Mouse (Mus musculus) retina, postnatal 7 days (tissue): Measurements from ENCODE around the gene Lmo3.

Source experiments
- DNase-seq: peaks from one replicate; pipeline ENCODE4 v3.0.0-alpha.2; 2012; ENCODE audit warnings: low read depth, low spot score

Lmo3 gene

DNA sequence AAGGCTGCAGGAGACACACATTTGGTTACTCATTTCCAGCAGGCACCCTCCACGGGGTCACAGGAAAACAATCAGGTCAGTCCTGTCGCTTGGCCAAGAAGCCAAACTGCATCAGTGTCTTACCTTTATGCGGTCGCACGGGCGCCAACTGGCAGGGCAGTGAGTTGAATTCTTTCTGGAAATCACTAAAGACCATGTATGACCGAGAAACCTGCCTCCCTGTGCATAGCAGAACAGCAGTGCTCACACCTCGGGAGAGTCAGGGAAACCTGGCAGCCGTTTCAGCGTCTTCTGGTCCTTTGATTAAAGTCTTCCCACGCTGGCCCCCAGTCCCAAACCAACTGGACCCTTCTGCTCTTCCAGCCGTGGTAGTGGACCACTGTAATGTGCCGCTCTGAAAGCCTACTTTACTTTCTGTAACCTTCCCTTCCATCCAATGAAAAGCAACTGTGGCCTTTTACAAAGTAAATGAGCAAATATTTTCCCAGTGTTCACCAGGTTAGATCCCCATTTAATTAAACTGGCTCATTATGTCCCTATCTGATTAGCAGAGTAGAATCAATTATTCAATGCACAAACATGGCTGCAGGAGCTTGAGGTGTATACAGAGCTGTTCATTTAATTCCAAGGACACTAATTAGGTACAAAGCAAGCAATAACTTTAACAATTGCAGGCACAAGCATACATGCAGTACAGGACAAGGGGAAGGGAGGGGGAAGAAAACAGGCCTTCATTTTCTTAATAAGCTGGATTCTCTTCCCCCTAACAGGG is at the start of gene Lmo3:
Gene Lmo3, minus strand, starts transcription at position 235 of the 772 bp plus-strand sequence.
- DNase-seq: no peak

DNA sequence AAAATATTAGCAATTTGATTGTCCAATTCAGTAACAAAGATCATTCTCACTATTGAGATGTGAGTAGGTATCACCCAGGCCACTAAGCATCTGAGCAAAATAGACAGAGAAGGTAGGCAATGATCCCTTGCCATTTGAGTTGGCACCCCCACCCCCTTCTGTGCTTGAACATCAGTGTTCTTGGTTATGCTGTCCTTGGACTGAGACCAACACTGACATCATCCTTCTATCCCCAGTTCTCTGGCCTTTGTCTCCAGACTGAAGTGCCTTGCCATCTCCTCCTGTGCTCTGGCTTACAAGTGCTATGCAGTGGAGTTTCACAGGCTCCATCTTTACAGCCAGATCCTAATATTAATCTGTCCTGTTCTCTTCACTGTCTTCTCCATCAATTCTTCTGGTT is 39.0 kb upstream of the Lmo3 start:
- no peak for DNase-seq

DNA sequence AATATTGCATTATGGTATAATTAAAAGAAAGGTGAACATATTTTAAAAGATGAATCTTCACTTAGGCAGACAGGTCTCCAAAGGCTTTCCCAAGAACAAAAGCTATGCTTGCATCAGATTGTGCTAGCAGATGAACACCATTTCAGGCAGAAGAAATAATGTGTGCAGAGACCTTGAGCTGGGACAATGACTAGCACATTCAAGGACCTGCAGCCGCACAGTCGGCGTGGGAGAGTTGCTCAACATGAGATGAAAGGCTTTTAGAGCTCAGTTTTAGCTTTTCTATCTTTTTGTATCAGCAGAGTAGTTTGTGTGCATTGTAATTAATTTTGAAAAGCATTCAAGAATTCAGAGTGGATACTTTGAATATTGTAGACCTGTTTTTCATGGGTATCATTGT is 36.6 kb upstream of the Lmo3 start:
- DNase-seq: no peak

DNA sequence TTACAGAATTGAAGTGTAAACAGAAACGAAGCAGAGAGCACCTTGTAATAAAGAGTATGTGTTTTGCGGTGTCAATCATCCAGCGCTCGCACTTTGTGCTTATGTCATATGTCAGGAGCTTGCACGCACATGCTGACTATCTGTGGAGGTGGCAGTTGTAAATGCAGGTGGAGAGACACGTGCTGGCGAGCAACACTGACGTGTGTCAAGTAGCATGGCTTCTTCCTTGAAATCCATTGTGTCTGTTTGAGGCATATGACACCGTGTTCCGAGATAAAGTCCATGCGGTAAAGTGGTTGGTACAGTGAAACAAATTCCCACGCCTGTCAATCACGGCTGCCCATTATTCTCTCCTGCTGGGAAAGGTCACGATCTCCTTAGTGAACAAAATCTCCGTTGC is 15.2 kb upstream of the Lmo3 start:
- DNase-seq: no peak

DNA sequence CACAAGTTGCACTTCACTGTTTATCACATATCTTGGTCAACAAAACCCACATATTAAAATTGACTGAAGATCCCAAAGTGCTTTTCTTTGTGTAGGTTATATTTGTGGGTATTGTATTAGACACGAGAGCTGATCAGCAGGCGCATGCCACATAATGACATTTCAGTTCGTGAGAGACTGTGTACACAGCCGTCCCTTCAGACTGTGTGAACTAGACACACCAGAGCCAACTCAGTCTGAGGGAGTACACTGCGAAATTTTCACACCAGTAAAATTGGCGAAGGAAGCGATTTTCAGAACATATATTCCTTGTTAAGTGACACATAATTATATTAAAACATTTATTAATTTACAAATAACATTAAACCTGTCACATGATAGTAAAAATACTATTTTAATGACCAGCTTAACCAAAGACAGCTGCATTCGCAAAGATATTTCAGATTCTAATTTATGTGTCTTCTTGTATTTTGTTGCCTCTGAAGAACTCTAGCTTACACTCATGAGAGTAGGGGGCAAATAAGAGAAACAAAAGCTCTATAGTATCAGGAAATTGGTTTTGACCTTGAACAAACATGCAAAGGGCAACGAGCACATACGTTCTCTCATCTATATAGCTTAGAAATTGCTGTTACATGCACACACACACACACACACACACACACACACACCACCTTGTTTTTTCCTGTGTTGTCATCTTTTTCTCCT is 14.4 kb upstream of the Lmo3 start:
- DNase-seq: no peak

DNA sequence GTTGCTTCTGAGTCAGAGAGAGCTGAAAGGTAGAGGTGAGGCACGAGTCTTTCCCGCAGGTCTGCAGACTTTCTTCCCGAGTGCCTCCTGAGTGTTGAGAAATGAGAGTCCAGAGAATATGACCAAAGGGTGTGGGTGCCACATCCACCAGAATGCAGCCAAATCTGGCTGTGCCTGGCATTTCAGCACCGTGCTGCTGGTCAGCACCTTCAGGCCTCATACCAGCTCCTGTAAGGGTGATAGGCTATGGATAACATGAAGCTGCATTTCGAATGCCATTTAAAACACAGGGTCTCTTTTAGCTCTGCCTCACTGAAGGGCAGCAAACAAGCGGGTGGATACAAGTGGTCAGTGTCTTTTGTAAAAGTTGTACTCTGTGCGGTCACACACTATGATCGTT is 1.5 kb upstream of the Lmo3 start:
- no peak for DNase-seq

DNA sequence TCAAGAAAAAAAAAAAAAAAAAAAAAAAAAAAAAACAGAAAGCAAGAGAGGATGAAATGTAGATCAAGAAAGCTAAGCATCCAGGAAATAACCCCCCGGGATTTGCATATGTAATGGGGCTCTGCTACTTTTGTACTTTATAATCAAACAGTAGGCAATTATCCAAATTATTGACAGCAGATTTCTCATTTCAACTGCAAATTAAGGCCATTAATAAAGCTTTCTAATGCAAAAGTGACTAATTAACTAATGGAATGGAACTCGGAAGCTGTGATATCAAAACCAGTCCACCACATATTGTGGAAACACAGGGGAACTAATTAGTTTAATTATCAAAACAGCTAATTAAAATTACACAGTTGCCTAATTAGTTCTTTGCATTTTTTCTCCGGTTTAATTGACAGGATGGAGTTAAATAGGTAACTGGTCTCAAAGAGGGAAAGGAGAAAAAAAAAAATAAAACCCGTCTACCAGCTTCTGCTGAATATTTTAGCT is 785 bp upstream of the Lmo3 start:
- DNase-seq: no peak

DNA sequence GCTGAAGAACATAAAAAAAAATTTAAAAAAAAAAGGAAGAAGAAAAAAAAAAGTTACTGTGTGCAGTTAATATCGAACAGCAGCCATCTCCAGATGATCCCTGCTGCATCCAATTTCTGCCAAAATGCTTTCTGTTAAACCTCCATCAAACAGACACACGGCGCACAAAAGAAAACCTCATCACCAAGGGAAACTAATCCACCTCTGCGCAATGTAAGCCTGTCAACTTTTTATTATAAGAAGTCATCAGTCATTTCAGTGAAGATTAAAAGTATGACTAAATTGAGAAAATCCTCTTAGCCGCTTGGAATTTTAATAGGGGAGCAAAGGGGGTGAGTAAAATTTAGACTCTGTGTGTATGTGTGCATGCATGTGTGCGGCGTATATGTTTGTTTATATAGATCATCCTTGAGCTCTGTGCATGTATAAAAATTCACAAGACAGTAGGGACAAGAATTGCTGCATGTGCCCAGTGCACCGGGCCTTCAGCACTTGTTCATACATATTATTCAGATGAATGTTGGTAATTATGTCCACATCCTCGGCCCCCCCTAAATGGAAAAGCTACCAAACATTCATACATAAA is 1.2 kb downstream of the Lmo3 start:
- no peak for DNase-seq

DNA sequence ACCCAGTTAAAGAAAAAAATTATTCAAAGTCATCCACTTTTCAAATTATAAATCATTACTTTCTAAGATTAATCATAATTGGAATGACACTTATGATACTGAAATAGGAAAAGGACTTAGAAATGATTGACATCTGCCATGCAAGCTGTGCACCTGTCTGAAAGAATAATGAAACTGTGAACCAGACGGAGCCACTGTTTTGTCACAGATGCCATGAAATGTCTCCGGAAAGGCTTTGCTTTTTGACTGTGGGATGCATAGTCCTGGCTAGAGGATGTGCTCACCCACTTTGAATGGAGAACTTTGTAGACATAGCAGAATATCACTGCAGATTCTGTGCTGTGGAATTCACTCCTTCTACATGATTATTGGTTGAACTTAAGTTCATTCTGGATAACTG is 18.4 kb downstream of the Lmo3 start:
- no peak for DNase-seq

DNA sequence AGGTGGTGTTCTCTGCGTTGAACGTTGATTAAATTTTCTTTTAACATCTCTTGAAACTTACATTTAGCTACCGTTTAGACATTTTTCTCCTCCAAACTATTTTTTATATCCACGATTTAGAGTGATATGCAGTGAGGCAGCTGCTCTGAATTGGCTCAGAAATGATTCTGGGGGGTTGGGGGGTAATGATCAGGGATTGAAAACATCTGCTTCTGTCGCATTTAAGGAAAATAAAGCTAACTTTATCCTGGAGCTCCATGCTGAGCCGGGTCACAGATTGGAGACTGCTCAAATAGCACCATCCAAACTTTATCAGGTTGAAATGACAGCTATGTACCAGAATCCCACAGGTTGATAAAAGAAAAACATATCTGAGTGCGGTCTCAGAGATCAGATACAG is 29.6 kb downstream of the Lmo3 start:
- DNase-seq: no peak

DNA sequence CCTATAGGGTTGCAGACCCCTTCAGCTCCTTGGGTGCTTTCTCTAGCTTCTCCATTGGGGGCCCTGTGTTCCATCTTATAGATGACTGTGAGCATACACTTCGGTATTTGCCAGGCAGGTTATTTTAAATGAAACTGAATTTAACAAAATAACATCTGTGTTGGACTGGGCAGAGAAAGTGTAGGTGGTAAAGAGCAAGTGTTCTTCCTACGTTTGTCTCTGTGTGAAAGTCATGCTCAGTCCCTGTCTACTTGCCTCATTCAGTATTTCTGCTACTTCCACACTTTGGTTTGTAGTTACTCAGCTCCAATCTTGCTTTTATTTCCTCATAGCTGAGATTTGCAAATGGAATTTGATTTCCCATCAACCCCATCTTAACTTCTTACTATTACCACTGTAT is 46.9 kb downstream of the Lmo3 start:
- no peak for DNase-seq

DNA sequence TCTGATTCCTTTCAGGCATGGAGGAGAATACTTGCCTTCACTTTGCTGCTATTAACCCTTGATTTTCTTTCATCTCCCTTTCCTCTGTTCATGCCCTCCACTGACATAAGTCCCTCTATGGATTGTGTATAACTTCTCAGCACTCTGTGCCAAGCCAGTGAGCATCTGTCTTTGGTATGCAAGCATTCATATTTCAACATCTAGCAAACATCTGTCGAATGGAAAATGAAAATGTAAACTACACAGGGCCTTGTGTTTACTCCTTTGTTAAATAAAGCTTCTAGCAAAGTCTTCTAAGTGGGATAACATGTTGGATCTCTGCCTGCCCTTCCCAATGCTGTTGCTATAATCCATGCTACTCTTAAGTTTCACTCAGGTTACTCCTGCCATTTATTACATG is 75.1 kb downstream of the Lmo3 start:
- DNase-seq: no peak

DNA sequence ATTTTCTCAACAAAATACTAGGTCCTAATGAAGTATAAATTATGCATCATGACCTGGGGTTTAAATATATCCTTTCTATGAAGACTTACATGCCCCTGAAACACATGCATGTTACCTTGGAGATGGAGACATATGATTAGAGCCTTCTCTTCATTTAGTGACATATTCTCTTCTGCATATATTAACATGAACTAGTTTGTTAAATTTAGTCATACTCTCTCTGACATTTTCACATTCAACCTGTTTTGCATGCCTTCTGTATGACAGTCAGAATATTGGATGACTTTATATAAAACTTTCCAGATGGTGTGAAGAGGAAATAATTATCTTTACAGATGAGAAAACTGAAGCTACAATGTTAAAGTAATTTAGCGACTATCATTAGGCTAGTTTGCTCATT is 77.8 kb downstream of the Lmo3 start:
- no peak for DNase-seq

DNA sequence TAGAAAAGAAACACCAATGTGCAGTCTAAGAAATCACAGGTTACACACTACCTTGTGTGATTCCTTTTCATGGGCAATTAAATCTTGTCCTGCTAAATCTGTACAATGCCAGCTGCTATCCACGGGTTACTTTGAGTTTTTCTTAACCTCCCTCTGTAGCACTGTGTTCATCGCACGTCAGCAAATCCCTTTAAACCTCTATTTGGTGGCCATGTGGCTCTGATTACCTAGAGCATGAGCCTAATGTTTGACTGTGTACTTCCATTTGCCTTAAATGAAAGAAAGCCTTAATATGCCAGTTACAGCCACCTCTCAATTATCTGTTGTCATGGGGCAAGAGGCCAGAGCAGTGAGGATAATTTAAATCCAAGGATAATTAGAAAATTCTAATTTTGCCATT is 98.9 kb downstream of the Lmo3 start:
- no peak for DNase-seq

DNA sequence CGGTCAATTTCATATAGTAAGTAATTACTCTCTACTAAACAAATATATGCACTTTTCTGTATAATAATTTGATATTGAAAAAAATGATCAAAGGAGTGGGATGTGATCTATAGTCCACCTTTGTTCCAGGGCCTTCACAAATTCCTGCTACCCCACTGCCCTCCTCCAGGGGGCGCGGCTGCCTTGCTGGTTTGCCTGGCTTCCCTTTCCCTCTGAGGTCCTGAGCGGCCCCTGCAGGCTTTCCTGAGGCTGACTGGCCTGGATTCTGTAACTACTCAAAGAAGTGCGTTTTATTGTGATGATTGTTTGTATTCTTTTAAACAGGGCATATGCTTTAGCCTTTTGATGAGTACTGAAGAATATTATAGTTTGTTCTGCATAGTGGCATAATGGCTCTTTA is 104.2 kb downstream of the Lmo3 start:
- DNase-seq: peak; percentile 42

DNA sequence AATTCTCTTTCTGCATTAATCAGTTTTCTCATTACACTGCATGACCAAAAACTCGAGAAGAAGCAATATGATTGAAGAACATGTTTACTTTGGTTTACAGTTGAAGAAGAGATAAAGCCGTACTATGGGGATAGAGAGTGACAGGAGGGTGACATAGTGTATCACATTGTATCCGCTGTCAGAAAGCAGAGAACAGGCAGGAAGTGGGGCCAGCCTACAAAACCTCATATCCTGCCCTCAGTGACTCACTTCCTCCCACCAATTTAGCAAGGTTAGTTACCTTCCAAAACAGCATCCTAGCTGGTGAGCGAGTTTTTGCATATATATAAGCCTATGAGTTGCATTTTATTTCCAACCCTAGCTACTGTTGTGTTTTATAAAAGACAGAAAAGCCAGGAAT is 112.6 kb downstream of the Lmo3 start:
- no peak for DNase-seq

DNA sequence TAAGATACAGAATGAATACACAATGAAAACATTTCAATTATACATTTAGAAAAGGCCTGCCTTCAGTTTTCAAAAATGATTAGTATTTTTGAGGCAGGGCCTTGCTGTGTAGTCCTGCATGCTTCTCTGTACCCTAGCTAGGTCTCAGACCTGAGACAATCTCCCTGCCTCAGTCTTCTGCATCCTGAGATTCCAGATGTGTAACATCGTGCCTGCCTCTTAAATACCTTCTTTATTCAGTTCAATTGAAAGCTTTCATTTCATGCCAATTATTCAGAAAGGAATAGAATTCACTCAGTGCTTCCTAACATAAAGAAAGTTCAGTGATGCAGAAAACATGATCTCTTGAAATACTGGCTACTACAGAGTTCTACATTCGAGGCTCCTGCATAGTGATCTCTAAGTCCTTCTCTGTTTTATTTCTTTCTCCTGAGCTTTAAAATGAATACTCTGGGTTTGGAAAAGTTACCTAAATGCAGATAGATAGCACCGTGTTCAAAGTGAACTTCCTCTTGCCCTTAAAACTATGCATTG is 137.2 kb downstream of the Lmo3 start:
- no peak for DNase-seq

DNA sequence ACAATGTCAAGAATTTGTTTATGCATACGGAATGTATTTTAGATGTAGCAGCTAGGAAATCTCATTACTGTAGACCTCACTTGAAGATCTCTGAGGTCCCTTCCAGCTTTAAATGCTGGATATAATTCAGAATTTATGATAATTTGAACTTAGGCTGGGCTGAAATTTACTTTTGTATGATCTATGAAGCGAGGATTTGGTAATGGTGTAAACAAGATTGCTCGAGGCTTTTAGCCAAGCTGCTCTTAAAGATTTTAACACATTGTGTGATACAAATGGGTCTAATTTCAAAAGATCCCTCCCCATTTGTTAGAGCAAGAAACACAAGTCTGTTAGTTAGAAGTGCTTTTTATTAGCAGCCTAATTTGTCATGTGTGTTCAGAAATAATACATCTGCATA is 144.4 kb downstream of the Lmo3 start:
- DNase-seq: no peak

DNA sequence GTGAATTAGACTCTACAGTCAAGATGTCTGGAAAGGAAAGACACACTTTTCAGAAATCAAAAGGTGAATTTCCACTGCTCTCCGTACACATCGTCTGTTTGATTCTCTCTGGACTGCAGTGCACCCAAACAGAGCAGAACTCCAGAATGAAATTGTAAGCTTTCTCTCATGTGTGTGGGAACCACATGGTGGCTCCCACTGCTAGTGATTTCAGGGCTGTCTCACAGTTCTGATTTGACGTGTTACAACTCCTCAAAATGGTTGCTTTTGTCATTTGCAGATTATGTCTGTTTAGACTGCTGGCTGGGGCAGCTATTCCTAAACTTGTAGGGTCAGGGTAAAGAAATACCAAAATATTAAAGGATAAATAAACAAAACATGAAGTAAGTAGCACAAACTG is 145.0 kb downstream of the Lmo3 start:
- DNase-seq: no peak

DNA sequence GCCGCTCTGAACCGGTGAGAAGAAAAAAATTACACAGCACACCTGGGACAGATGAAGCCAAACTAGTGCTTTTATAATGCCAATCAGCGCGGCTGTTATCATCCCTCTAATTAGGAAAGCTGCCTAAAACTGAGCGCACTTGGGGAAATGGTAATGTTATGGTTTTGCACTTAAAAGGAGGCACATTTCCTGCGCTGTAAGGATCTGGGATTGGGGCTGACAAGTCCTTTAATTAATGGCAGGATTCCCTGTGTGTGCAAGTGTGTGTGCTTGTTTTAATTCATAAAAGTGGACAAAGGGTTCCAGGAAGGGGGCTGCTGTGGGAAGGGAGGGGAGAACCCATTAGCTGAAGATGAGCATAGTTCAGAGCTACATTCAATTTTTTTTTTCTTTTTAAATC is 154.4 kb downstream of the Lmo3 start:
- no peak for DNase-seq

DNA sequence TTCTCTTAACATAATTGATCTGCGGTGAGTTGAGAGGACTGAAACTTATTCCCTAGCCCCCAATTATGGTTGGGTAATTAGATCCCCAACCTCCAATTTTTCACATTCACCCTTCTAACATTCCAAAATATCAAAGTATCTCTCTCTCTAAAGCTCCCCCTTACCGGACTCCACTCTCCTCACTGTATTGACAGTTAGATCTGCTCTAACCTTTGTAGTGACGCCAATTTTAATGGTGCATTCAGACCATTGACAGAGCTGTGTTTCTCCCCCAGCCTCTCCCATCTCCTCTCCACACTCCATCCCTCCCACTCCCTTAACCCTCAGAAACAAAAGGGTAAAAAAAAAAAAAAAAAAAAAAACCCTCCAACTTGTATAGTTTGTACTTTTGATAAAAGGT is 154.9 kb downstream of the Lmo3 start:
- no peak for DNase-seq

DNA sequence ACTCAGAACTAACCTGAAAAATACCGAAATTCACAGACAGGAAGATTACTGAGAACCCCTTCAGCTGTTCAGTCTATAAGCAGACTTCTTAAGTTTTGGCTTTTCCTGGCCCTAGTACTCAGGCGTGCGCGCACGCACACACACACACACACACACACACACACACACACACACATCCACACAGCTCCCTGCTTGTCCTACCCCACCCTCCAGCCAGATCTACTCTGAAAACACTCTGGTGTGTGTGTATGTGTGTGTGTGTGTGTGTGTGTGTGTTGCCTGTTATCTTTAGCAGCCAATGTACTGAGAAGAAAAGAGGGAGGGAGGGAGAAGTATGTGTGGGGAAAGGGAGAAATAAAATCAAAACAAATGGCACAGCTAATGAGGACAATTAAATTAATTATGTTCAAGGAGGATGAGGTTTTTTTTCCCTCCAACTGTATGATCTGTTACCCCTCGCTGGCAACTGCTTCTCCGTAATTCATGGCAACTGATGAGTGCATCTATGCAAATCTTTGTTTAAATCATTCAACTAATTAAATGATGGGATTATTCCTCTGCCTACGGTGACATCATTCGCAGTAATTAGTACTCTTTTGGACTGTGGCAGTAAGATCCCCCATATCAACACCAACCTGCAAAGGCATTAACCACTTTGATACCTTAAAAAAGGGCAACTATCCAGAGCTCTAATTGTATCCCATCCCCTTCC is 157.1 kb downstream of the Lmo3 start:
- no peak for DNase-seq
